Mouse (Mus musculus) c-Kit-negative CD71-positive TER-119-positive erythroid progenitor cells, embryonic 14.5 days (primary cell): ENCODE data around the gene Jph4.
A peak's percentile ranks its signal among the peaks of the same experiment; 100 is the strongest.

Experiments
- DNase-seq: peaks from one replicate; pipeline ENCODE4 v3.0.0-alpha.2; 2013; ENCODE audit warnings: low read depth, low spot score

Jph4 gene

GRCm38 (mm10) chr14:55118852-55119251, 2.1 kb upstream of the Jph4 start:
- no peak for DNase-seq

GRCm38 (mm10) chr14:55115846-55116245, 889 bp downstream of the Jph4 start:
- DNase-seq, result no peak

GRCm38 (mm10) chr14:55114759-55115701, 1.7 kb downstream of the Jph4 start:
- DNase-seq, result no peak

- DNase-seq, result no peak
These were observed 2.6 kb downstream of the Jph4 start for GRCm38 (mm10) chr14:55113975-55114645.

GRCm38 (mm10) chr14:55113351-55113974, 3.3 kb downstream of the Jph4 start:
- DNase-seq, result no peak

GRCm38 (mm10) chr14:55111720-55112119, 5.0 kb downstream of the Jph4 start:
- DNase-seq, result no peak

GRCm38 (mm10) chr14:55110076-55110475, 6.7 kb downstream of the Jph4 start:
- no peak for DNase-seq

- no peak for DNase-seq
These were observed 7.5 kb downstream of the Jph4 start for GRCm38 (mm10) chr14:55109048-55109873.

- DNase-seq, result no peak
These were observed 8.4 kb downstream of the Jph4 start for GRCm38 (mm10) chr14:55108202-55108870.

GRCm38 (mm10) chr14:55106990-55107389, 9.7 kb downstream of the Jph4 start:
- no peak for DNase-seq

GRCm38 (mm10) chr14:55105836-55106809, 10.6 kb downstream of the Jph4 start, which contains the start of gene Ap1g2:
TSS of gene Ap1g2 (minus strand) at chr14:55106593.
- DNase-seq, result peak; percentile 56

- DNase-seq, result no peak
These were observed 11.3 kb downstream of the Jph4 start for GRCm38 (mm10) chr14:55105386-55105785.

GRCm38 (mm10) chr14:55104365-55104764, 12.4 kb downstream of the Jph4 start:
- no peak for DNase-seq

GRCm38 (mm10) chr14:55102253-55102785, 14.4 kb downstream of the Jph4 start:
- no peak for DNase-seq

GRCm38 (mm10) chr14:55101592-55101991, 15.1 kb downstream of the Jph4 start:
- no peak for DNase-seq

GRCm38 (mm10) chr14:55098067-55098466, 18.7 kb downstream of the Jph4 start:
- DNase-seq, result no peak

- DNase-seq, result no peak
These were observed 19.1 kb downstream of the Jph4 start for GRCm38 (mm10) chr14:55097646-55098045.

GRCm38 (mm10) chr14:55096573-55097087, 20.1 kb downstream of the Jph4 start:
- DNase-seq, result no peak

GRCm38 (mm10) chr14:55095671-55096070, 21.1 kb downstream of the Jph4 start:
- DNase-seq, result no peak
